Mouse (Mus musculus) lung, postnatal 36 days (tissue): ENCODE results near the gene Fars2.

Experiments used
- DNase-seq: peaks from one replicate; pipeline ENCODE4 v3.0.0; 2022; ENCODE audit warnings: mixed read lengths

The Fars2 gene

GRCm38 (mm10) chr13:36468963-36469362, 351.8 kb downstream of the Fars2 start:
- DNase-seq: no peak

GRCm38 (mm10) chr13:36469412-36470125, 352.4 kb downstream of the Fars2 start:
- DNase-seq: no peak

- DNase-seq: no peak
Measured at GRCm38 (mm10) chr13:36477648-36478047, 360.4 kb downstream of the Fars2 start.

- no peak for DNase-seq
Measured at GRCm38 (mm10) chr13:36478243-36478642, 361.0 kb downstream of the Fars2 start.

- no peak for DNase-seq
Measured at GRCm38 (mm10) chr13:36480101-36480500, 362.9 kb downstream of the Fars2 start.

- DNase-seq: no peak
Measured at GRCm38 (mm10) chr13:36484391-36484790, 367.2 kb downstream of the Fars2 start.

- DNase-seq: peak; percentile 57
Measured at GRCm38 (mm10) chr13:36486756-36487155, 369.5 kb downstream of the Fars2 start.

GRCm38 (mm10) chr13:36489365-36489764, 372.2 kb downstream of the Fars2 start:
- peak; percentile 69 for DNase-seq

- DNase-seq: no peak
Measured at GRCm38 (mm10) chr13:36490612-36491011, 373.4 kb downstream of the Fars2 start.

GRCm38 (mm10) chr13:36492397-36492796, 375.2 kb downstream of the Fars2 start:
- DNase-seq: no peak

- DNase-seq: peak; percentile 8
Measured at GRCm38 (mm10) chr13:36493294-36493693, 376.1 kb downstream of the Fars2 start.

GRCm38 (mm10) chr13:36493762-36494161, 376.6 kb downstream of the Fars2 start:
- no peak for DNase-seq

GRCm38 (mm10) chr13:36495980-36496379, 378.8 kb downstream of the Fars2 start:
- no peak for DNase-seq

- peak; percentile 83 for DNase-seq
Measured at GRCm38 (mm10) chr13:36497346-36497745, 380.1 kb downstream of the Fars2 start.

GRCm38 (mm10) chr13:36500370-36500905, 383.2 kb downstream of the Fars2 start:
- DNase-seq: no peak

GRCm38 (mm10) chr13:36503551-36503950, 386.3 kb downstream of the Fars2 start:
- DNase-seq: no peak

- DNase-seq: no peak
Measured at GRCm38 (mm10) chr13:36503991-36504390, 386.8 kb downstream of the Fars2 start.

- no peak for DNase-seq
Measured at GRCm38 (mm10) chr13:36505730-36506129, 388.5 kb downstream of the Fars2 start.

- peak; percentile 30 for DNase-seq
Measured at GRCm38 (mm10) chr13:36506315-36506714, 389.1 kb downstream of the Fars2 start.

GRCm38 (mm10) chr13:36510161-36510560, 392.9 kb downstream of the Fars2 start:
- DNase-seq: no peak

- DNase-seq: no peak
Measured at GRCm38 (mm10) chr13:36513126-36513525, 395.9 kb downstream of the Fars2 start.

- no peak for DNase-seq
Measured at GRCm38 (mm10) chr13:36518144-36518571, 400.9 kb downstream of the Fars2 start.

GRCm38 (mm10) chr13:36527761-36528160, 410.5 kb downstream of the Fars2 start:
- DNase-seq: no peak

- DNase-seq: peak; percentile 53
Measured at GRCm38 (mm10) chr13:36528223-36528895, 411.1 kb downstream of the Fars2 start.
